Mouse (Mus musculus) cortical plate, adult 2 months (tissue): Measurements from ENCODE around the gene Slc2a13. TPM values are rescaled to one million over a fixed set of nuclear protein-coding genes. Genes with fewer than 3 reads are reported as not detected.

ENCODE experiments used
- H3K27ac ChIP-seq: fragments of 200-500 bp; 2 replicates; pipeline ENCODE4 v1.5.1; 2012; ENCODE audit warnings: low read length, control low read depth, inconsistent platforms; ENCODE audit not compliant: insufficient read depth
- H3K4me1 ChIP-seq: fragments of 200-500 bp; 2 replicates; pipeline ENCODE4 v1.6.1; 2011; ENCODE audit warnings: low read length; ENCODE audit not compliant: control insufficient read depth, insufficient read depth
- H3K4me3 ChIP-seq: fragments of 200-500 bp; 2 replicates; pipeline ENCODE4 v1.5.1; 2011; ENCODE audit warnings: mild to moderate bottlenecking, low read length, control low read depth; ENCODE audit not compliant: insufficient read depth
- CTCF ChIP-seq: fragments of 200-500 bp; IDR thresholded peaks from 2 replicates; pipeline ENCODE4 v1.5.1; 2011; ENCODE audit warnings: mild to moderate bottlenecking, control low read depth, low read length; ENCODE audit not compliant: insufficient read depth; ENCODE audit errors: extremely low read depth
- POLR2A ChIP-seq: fragments of 200-500 bp; IDR thresholded peaks from 2 replicates; pipeline ENCODE4 v1.6.1; 2011; ENCODE audit warnings: mild to moderate bottlenecking, low read length, control low read depth; ENCODE audit not compliant: insufficient read depth; ENCODE audit errors: extremely low read depth
- polyA plus RNA-seq: library from polyadenylated mRNA; depleted of rRNA; stranded (reverse); fragments of >200 nt; gene quantifications from 2 replicates; pipeline ENCODE4 v1.2.3, GENCODE M21; 2012

The Slc2a13 gene
- polyA plus RNA-seq, 1 experiment = 42.7 TPM

DNA sequence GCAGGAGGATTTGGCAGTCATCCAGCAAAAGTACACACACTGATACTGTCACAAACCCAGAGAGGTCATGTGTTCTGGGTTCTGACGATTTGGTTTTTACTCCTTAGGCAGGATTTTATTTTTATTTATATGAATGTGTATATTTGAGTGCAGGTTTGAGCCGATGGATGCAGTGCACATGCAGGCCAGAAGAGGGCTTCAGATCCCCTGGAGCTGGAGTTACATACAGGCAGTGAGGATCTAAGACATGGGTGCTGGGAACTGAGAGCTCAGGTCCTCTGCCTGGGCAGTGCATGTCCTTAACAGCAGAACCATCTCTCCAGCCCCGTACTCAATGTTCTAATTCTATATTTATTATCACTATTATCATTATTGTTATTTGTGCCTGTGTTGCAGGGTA lies 253.7 kb downstream of the Slc2a13 start:
- H3K27ac ChIP-seq = no peak overlapping the region
- H3K4me3 ChIP-seq = no peak overlapping the region
- TF ChIP-seq CTCF (peak; percentile 36), POLR2A (no peak)
- peaks cover 8% of the 10 kb centered on the region; the same call in 1 of the 2 replicates for H3K4me1 ChIP-seq

DNA sequence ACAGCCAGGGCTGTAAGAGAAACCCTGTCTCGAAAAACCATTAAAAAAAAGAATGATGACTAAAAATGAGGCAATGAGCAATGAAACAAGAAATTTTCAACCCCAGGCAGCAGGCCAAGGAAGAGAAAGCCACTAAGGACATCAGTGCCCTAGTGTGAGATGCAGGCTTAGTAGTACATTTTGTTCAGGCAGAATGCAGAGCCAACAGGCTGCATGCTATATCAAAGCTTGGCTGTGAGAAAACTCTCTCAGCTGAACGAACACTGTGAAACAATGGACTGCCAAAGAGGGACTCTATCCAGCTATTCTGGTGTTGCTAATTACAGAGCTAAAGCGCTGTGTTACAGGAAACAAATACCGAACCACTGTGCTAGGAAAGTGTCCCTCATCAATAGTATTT lies 256.1 kb downstream of the Slc2a13 start:
- TF ChIP-seq CTCF (no peak), POLR2A (no peak)
- Histone ChIP-seq H3K4me1 (peaks cover 8% of the 10 kb centered on the region; the same call in 1 of the 2 replicates), H3K4me3 (no peak overlapping the region), H3K27ac (peak overlapping the region; percentile 49; the same call in 1 of the 2 replicates)

DNA sequence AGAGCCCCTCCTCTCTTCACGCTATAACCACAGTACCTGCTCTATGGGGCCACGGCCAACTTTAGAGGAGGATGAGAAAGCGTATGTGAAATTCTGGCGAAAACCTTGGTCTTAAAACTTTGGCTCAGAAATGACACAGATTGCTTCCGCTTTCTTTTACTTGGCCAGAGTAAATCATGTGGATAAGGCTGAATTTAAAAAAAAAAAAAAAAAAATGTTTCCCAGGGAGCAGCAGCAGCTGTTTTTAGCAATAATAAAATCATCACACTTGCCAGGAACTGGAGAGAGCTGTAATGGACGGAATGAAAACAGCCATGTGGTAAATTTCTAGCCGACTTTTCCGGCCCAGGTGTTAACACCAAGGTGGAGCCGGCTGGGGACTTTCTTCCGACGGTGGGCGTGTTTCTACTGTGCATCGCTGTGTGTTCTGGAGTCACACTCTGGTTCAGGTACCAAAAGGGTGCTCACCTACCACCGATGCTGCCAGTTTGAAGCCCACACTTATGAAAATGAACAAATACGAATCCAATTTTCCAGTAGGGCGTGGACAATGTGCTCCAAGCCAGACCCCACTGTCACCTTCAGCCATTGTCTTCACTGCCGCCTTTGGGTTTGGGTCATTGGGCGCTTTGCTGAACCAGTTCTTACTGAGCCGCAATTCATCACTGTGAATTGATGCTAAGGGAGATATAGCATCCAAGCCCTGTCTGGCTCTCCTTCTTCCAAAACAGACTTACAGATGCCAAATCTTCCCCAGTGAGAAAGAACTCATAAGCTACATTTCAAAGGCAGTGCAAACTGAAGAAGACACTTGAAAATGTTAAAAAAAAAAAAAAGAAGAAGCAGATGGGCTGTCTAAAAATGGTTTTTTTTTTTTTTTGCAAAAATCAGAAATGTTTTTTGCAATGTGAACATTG lies 258.4 kb downstream of the Slc2a13 start:
- TF ChIP-seq CTCF (no peak), POLR2A (no peak)
- peaks cover 8% of the 10 kb centered on the region; the same call in 1 of the 2 replicates for H3K4me1 ChIP-seq
- no peak overlapping the region for H3K4me3 ChIP-seq
- peak overlapping the region; percentile 51 for H3K27ac ChIP-seq

DNA sequence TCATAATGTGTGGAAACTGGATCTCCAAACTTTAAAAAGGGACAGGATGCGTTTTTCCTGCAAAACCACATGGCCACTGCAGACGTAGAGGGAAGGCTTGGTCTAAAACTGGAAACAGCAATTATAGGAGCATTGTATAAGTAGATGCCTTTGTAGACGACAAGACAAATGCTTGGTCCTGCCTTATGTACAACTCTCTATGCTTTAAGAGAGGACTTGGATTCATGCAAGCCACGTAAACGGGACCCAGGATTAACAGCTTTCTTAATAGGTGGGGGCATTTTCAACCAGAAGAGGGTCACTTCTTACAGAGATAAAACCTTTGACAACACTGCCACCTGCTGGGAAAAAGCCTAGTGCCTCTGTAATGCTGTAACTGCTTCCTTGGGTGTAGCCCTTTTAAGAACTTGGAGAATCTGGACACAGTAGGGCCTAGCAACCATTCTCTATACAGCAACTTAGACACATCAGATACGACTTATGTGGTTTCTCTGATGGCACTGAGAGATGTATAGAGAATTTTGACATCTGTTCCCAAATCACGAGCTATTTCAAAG lies 268.7 kb downstream of the Slc2a13 start:
- TF ChIP-seq CTCF (peak; percentile 55), POLR2A (no peak)
- no peak overlapping the region for H3K27ac ChIP-seq
- no peak overlapping the region for H3K4me3 ChIP-seq
- H3K4me1 ChIP-seq = no peaks in the 10 kb centered on the region; the same call in 1 of the 2 replicates

DNA sequence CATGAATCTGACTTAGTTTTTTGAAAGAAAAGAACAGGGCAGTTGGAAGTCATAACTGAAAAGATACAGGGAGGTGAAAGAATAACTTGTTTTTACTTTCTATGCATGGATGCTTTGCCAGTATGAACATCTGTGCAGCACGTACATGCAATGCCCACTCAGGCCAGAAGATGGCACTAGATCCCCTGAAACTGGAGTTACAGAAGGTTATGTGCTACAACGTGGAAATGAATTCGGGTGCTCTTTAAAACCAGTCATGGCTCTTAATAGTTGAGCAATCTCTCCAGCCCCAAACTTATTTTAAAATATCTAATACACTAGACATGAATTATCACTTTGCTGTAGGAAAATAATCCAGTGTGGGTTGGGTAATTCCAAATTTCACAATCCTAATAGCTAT lies 271.7 kb downstream of the Slc2a13 start:
- Histone ChIP-seq H3K27ac (no peak overlapping the region), H3K4me1 (no peaks in the 10 kb centered on the region; the same call in 1 of the 2 replicates), H3K4me3 (no peak overlapping the region)
- TF ChIP-seq CTCF (peak; percentile 95), POLR2A (no peak)

DNA sequence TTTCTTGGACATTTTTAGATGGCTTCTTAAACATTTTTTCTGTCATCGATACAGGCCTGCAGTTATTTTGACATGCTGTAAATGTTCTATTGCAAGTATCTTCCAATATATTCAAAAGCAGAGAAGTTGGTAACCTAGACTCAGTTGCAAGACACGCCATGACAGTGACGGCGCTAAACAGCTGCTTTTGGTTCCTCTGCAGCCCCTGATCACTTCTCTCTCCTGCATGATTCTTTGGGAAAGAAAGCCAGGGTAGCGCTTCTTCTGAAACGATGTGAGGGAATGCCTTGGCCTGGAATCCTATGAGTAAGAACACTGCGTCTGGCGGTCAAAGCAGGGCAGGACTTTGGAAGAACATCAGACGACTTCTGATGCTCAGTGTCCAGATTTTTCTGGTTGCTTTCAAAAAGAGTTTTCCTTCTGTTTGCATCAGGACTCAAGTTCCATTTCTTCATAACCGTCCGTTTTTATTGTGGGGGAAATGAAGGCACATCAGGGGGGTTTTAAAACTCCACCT lies 273.7 kb downstream of the Slc2a13 start:
- no peak for TF ChIP-seq CTCF
- TF ChIP-seq POLR2A = no peak
- no peak overlapping the region for H3K4me3 ChIP-seq

DNA sequence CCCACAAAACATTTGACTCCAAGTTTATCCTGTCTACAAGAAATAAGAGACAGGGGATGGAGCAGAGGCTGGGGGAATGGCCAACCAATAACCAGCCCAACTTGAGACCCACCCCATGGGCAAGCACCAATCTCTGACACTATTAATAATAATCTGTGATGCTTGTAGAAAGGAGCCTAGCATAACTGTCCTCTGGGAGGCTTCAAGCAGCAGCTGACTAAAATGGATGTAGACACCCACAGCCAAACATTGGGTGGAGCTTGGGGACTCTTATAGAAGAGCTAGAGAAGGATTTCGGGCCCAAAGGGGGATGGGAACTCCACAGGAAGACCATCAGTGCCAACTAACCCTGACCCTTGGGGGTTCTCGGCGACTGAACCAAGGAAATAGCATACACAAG lies 289.6 kb downstream of the Slc2a13 start:
- TF ChIP-seq CTCF (no peak), POLR2A (no peak)
- Histone ChIP-seq H3K4me1 (peaks cover 9% of the 10 kb centered on the region), H3K27ac (no peak overlapping the region), H3K4me3 (no peak overlapping the region)

More for the DNA sequence above, 273.7 kb downstream of the Slc2a13 start:
- Histone ChIP-seq H3K27ac (no peak overlapping the region), H3K4me1 (peaks cover under 1% of the 10 kb centered on the region; the same call in 1 of the 2 replicates)

DNA sequence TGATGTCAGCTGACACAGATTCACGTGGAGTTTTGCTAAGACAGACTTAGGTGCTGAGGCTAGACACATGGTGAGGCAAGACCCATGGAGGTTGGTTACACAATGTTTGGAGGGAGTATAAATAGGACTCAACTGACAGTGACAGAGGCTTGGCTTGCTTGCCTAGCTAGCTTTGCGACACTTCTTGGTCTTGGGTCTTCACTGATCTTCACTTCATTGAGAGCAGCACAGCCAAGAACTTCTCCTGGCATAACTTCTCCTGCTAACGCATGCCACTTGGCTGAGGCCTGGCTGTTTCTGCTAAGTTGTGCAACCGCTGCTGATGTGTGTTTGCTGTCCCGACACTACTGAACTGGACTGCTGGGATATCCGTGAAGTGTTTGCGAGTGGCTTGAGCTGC lies 290.2 kb downstream of the Slc2a13 start:
- Histone ChIP-seq H3K4me3 (no peak overlapping the region), H3K27ac (no peak overlapping the region), H3K4me1 (peaks cover 9% of the 10 kb centered on the region)
- TF ChIP-seq CTCF (no peak), POLR2A (no peak)

DNA sequence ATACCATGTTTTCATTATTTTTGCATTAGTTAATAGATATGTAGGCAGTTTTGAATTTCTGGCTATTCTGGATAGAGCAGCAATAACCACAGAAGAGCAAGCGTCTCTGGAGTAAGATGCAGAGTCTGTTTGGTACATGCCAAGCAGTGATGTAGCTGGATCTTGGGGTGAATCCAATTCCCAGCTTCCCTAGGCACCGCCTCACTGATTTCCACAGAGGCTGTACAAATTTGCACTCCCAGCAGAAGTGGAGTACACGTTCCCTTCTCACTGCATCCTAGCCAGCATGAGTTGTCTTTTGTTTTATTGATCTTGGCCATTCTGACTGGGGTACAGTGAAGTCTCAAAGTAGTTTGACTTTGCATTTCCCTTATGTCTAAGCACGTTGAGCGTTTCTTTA lies 291.5 kb downstream of the Slc2a13 start:
- Histone ChIP-seq H3K4me1 (peaks cover 9% of the 10 kb centered on the region), H3K4me3 (no peak overlapping the region), H3K27ac (no peak overlapping the region)
- no peak for TF ChIP-seq CTCF
- TF ChIP-seq POLR2A = no peak
